Mouse (Mus musculus) liver, embryonic 14.5 days (tissue): Measurements from ENCODE around the gene Ush1c. TPM values are rescaled to one million over a fixed set of nuclear protein-coding genes. Genes with fewer than 3 reads are reported as not detected.

Experiments used
- ATAC-seq: fragments of 200-750 bp; cut with Nextera tagmentation; 2 replicates; pipeline ENCODE4 v1.8.0; 2017; ENCODE audit warnings: moderate number of reproducible peaks, mild to moderate bottlenecking, moderate library complexity; ENCODE audit not compliant: insufficient read depth
- DNase-seq, 3 experiments: peaks; one replicate each; pipeline ENCODE4 v3.0.0-alpha.2; 2012 to 2013; ENCODE audit warnings: low read depth in 3 of 3, low spot score in 3 of 3
- H3K27ac ChIP-seq: fragments of 300-500 bp; sonication (generic); 2 replicates; pipeline ENCODE4 v1.5.1; 2014; ENCODE audit warnings: moderate library complexity, mild to moderate bottlenecking, control low read depth, inconsistent platforms
- H3K27me3 ChIP-seq: fragments of 300-500 bp; sonication (generic); 2 replicates; pipeline ENCODE4 v1.6.1; 2014; ENCODE audit warnings: mild to moderate bottlenecking, low read length, moderate library complexity; ENCODE audit not compliant: control insufficient read depth, insufficient read depth
- H3K36me3 ChIP-seq: fragments of 300-500 bp; sonication (generic); replicated peaks from 2 replicates; pipeline ENCODE4 v1.6.1; 2014; ENCODE audit warnings: low read depth; ENCODE audit not compliant: control insufficient read depth, insufficient read depth
- H3K4me1 ChIP-seq, 2 experiments: fragments of 200-500 bp in 1 of 2; fragments of 300-500 bp in 1 of 2; sonication (generic) in 1 of 2; replicated peaks; 2 replicates each; pipeline ENCODE4 v1.6.1; 2012 to 2014; ENCODE audit warnings: antibody characterized with exemption in 1 of 2, inconsistent platforms in 1 of 2, low read length in 1 of 2; ENCODE audit not compliant: control insufficient read depth in 2 of 2, insufficient read depth in 2 of 2
- H3K4me2 ChIP-seq: fragments of 300-500 bp; sonication (generic); 2 replicates; pipeline ENCODE4 v1.6.1; 2014; ENCODE audit warnings: low read depth, mild to moderate bottlenecking, control low read depth, moderate library complexity
- H3K4me3 ChIP-seq, 2 experiments: fragments of 200-500 bp in 1 of 2; fragments of 300-500 bp in 1 of 2; sonication (generic) in 1 of 2; 2 replicates each; pipeline ENCODE4 v1.5.1; 2012 to 2014; ENCODE audit warnings: low read depth in 2 of 2, low read length in 2 of 2, mild to moderate bottlenecking in 2 of 2, control low read depth in 1 of 2, inconsistent platforms in 1 of 2, moderate library complexity in 1 of 2; ENCODE audit not compliant: insufficient read depth in 1 of 2
- H3K9ac ChIP-seq: fragments of 300-500 bp; sonication (generic); replicated peaks from 2 replicates; pipeline ENCODE4 v1.6.1; 2014; ENCODE audit warnings: mild to moderate bottlenecking, control low read depth, moderate library complexity
- H3K9me3 ChIP-seq: fragments of 300-500 bp; sonication (generic); 2 replicates; pipeline ENCODE4 v1.6.1; 2016; ENCODE audit warnings: low read length, mixed read lengths; ENCODE audit not compliant: control insufficient read depth
- CTCF ChIP-seq: IDR thresholded peaks from 2 replicates; pipeline ENCODE4 v1.5.1; 2016; ENCODE audit warnings: antibody characterized with exemption, low read depth, control low read depth
- EP300 ChIP-seq: IDR thresholded peaks from 2 replicates; pipeline ENCODE4 v1.6.1; 2016; ENCODE audit warnings: antibody characterized with exemption, low read depth
- WGBS: fragments of 180-500 bp; shearing (Covaris S2); extraction: QIAGEN DNeasy Blood & Tissue Kit; methylation state at CpG from one replicate; pipeline ENCODE4 v1.1.7; 2014; ENCODE audit not compliant: insufficient replicate concordance; 5-methylcytosine and 5-hydroxymethylcytosine counted together
- polyA plus RNA-seq, 2 experiments: library from polyadenylated mRNA; depleted of rRNA in 1 of 2; stranded (reverse) in 1 of 2; unstranded in 1 of 2; fragments of >200 nt; fragmentation: Nextera tagmentation in 1 of 2; extraction: Ambion mirVana in 1 of 2; gene quantifications; 2 replicates each; pipeline versions ENCODE4 v1.2.1 to v1.2.3; 2012 to 2014

The Ush1c gene
- polyA plus RNA-seq (2012; rRNA removed) (0.04 TPM in 1 of 2 replicates, not detected in the other), polyA plus RNA-seq (2014; fragmentation: Nextera tagmentation; extraction: Ambion mirVana) (0.09 TPM in 1 of 2 replicates, not detected in the other)

DNA sequence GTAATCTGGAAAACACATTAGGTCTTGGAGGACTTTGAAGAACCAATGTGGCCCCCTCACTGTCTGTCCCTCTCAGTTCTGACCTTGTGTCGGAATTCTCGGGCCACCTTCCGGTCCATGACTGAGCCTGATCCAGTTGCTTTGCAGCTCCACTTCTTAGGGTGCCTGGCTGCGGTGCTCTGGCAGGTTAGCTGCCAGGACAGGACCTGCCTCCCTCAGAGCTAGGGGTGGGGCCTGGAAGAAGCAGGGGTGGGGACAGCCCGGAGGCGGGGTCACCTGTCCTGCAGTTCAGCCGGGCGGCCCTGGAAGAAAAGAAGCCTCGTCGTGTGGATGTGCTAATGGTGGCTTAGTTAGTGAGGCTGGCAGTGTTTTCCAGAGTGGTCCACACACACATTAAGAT, at the start of gene Ush1c:
Gene Ush1c (minus strand): TSS at position 158 of the 400 bp plus-strand sequence.
- no peak within 1 kb of the TSS for H3K9ac ChIP-seq
- no peak within 1 kb of the TSS for H3K27ac ChIP-seq
- no peak for TF ChIP-seq EP300
- TF ChIP-seq CTCF, result no peak
- H3K27me3 ChIP-seq, result no peaks in the 10 kb centered on the region
- DNase-seq (no peak), ATAC-seq (no peak)
- no peaks in the 10 kb centered on the region for H3K36me3 ChIP-seq
- no peak within 1 kb of the TSS for H3K4me3 ChIP-seq
- H3K9me3 ChIP-seq, result no peaks in the 10 kb centered on the region
- 26% methylated on average over 10 of the region's 10 CpGs for WGBS
- no peaks in the 10 kb centered on the region for H3K4me1 ChIP-seq
- no peak within 1 kb of the TSS for H3K4me2 ChIP-seq

DNA sequence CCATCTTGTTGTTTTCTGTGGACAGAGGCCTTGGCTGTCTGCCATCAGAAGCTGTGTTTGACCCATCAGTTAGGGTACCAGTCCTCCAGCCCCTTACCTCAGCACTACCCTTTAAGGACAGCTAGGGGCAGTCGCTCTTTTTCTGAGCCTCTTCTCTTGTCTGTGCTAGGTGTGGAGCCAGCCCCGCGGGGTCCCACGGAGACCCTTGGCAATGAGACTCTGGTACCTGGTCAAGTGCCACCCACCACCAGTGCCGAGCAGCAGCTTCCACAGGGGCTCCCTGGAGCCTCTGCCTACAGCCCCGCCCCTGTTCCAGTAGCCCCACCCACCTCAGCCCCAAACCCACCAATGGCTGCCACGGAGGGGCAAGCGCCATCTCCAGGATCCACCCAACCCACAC, 48.7 kb upstream of the Ush1c start:
- H3K4me1 ChIP-seq, result no peaks in the 10 kb centered on the region
- no peak overlapping the region for H3K4me2 ChIP-seq
- DNase-seq (no peak), ATAC-seq (no peak)
- H3K9me3 ChIP-seq, result no peaks in the 10 kb centered on the region
- H3K27ac ChIP-seq, result no peak overlapping the region
- no peak overlapping the region for H3K4me3 ChIP-seq
- WGBS, result 22% methylated on average over 8 of the region's 8 CpGs
- no peaks in the 10 kb centered on the region for H3K27me3 ChIP-seq
- no peak for TF ChIP-seq CTCF
- no peak for TF ChIP-seq EP300
- no peaks in the 10 kb centered on the region for H3K36me3 ChIP-seq
- H3K9ac ChIP-seq, result no peak overlapping the region

DNA sequence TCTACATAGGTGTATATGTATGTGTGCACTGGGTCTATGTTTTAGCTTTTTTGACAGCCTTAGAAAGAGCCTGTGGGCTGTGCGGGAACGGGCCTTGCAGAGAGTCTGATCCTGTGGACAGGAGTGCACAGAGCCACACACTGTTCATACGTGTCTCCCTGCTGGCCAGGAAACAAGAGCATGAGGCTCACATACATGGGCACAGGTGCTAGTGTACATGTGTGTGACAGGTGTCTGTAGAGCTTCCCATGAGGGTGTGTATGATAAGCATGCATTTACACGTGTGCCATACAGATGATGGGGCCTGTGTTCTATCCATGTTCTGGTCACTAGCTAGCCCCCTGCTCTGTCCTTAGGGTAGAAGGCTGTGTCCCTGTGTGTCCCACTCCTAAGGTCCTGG, 48.1 kb upstream of the Ush1c start:
- WGBS, result 70% methylated on average over 4 of the region's 4 CpGs
- no peak for DNase-seq
- no peak overlapping the region for H3K27ac ChIP-seq

DNA sequence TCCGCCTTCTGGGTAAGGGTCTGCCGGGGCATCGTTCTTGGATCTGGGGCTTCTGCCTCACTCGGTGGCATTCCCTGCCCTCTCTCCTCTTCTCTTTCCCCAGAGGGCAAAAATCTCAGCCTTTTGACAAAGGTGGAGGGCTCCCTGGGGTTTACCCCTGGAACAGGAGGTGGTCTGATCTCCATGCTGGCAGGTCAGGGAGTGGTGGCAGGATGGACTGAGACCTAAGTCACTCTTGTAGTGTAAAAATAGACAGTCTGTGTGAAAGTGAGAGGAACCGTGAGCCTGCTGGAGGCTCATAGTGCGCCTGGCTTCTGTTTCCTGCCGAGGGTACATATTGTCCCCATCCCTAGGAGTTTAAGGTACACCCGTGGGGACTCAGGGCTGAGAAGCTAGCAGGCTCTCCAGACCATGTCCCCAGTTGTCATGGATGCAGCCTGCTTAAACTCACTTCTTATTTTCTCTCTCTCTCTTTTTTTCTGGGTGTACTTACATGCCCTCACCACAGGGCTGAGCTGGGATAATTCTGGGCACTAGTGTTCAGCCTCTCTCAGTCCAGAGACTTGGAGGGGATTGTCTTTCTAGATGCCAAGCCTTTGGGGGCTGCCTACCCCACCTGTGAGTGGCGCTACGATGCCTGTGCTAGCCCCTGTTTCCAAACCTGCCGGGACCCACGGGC, 47.0 kb upstream of the Ush1c start:
- H3K27me3 ChIP-seq, result no peaks in the 10 kb centered on the region
- no peak for TF ChIP-seq EP300
- no peak for TF ChIP-seq CTCF
- H3K27ac ChIP-seq, result no peak overlapping the region
- H3K36me3 ChIP-seq, result no peaks in the 10 kb centered on the region
- no peak overlapping the region for H3K4me3 ChIP-seq
- H3K4me1 ChIP-seq, result no peaks in the 10 kb centered on the region
- ATAC-seq (no peak), DNase-seq (no peak)
- H3K9me3 ChIP-seq, result no peaks in the 10 kb centered on the region
- no peak overlapping the region for H3K4me2 ChIP-seq
- WGBS, result 64% methylated on average over 12 of the region's 12 CpGs
- no peak overlapping the region for H3K9ac ChIP-seq

More for the DNA sequence above, 48.1 kb upstream of the Ush1c start:
- Histone ChIP-seq H3K4me3 (no peak overlapping the region), H3K36me3 (no peaks in the 10 kb centered on the region), H3K9me3 (no peaks in the 10 kb centered on the region), H3K27me3 (no peaks in the 10 kb centered on the region), H3K4me2 (no peak overlapping the region), H3K9ac (no peak overlapping the region), H3K4me1 (no peaks in the 10 kb centered on the region)
- ATAC-seq, result no peak
- TF ChIP-seq EP300, result no peak

DNA sequence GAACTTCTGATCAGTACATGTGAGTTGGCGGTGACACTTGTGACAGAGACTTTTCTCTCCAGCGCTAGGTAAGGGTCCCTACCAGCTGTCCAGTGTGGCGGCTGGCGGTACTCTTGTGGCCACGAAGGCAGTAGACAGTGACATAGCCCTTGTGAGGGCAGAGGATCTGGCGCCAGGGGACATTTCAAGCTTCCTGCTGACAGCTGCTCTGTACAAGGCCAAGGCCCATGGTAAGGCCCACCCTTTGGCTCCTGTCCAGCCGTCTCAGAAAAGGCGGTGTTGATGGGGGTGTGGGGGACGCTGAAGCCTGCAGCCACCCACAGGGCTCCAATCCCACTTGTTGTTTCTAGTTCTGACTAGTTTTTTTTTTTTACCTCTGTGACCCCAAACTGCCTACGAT, 45.4 kb upstream of the Ush1c start:
- H3K36me3 ChIP-seq, result no peaks in the 10 kb centered on the region
- H3K4me3 ChIP-seq, result no peak overlapping the region
- no peak overlapping the region for H3K4me2 ChIP-seq
- H3K4me1 ChIP-seq, result no peaks in the 10 kb centered on the region
- no peak overlapping the region for H3K27ac ChIP-seq
- H3K27me3 ChIP-seq, result no peaks in the 10 kb centered on the region
- ATAC-seq, result no peak
- DNase-seq, result no peak
- H3K9me3 ChIP-seq, result no peaks in the 10 kb centered on the region
- H3K9ac ChIP-seq, result no peak overlapping the region
- TF ChIP-seq EP300, result no peak
- TF ChIP-seq CTCF, result no peak
- 66% methylated on average over 10 of the region's 10 CpGs for WGBS
